In genomic region chr16:34072136-34072535, GRCm38 (mm10) we compare ENCODE assay signal across 23 mouse cellular contexts.
A peak's percentile ranks its signal among the peaks of the same experiment; 100 is the strongest.
DNase-seq lines count a peak whose midpoint lies in the region; ATAC-seq and TF ChIP-seq lines count a peak whose summit lies in the region.
"Had no signal": no experiment of that assay in that cellular context is flagged by ENCODE, and none has a peak within 500 bp of the region (broad histone marks: within the 10 kb centered on the region; RNA-seq: fewer than 3 reads in every experiment).

No protein-coding gene starts in this region.

- H3K9me3 ChIP-seq in heart, embryonic 12.5 days (replicated peaks): peaks cover 3% of the 10 kb centered on the region; the same call in 1 of the 2 replicates
- H3K9me3 ChIP-seq in megakaryocyte, embryonic 14.5 days: no peaks in the 10 kb centered on the region
- no peaks in the 10 kb centered on the region for H3K9me3 ChIP-seq in stomach, postnatal 0 days (ENCODE audit: control insufficient read depth, low read length)
- H3K9me3 ChIP-seq: hindbrain, embryonic 12.5 days had no signal

- peaks cover 30% of the 10 kb centered on the region for H3K4me1 ChIP-seq in heart, embryonic 12.5 days (replicated peaks)
- peaks cover 95% of the 10 kb centered on the region for H3K4me1 ChIP-seq in megakaryocyte, embryonic 14.5 days
- H3K4me1 ChIP-seq in stomach, postnatal 0 days (replicated peaks; ENCODE audit: control insufficient read depth, insufficient read depth): no peaks in the 10 kb centered on the region
- H3K4me1 ChIP-seq: forebrain, embryonic 12.5 days had no signal

- no peak for TF ChIP-seq CTCF in stomach, postnatal 0 days (IDR thresholded peaks at IDR 0.05; ENCODE audit: low read depth)

- H3K27me3 ChIP-seq in heart, embryonic 12.5 days (replicated peaks): no peaks in the 10 kb centered on the region
- H3K27me3 ChIP-seq in megakaryocyte, embryonic 14.5 days (replicated peaks): no peaks in the 10 kb centered on the region
- H3K27me3 ChIP-seq in stomach, postnatal 0 days (ENCODE audit: control insufficient read depth, insufficient read depth, low read length): no peaks in the 10 kb centered on the region
- H3K27me3 ChIP-seq: embryonic facial prominence, embryonic 12.5 days; forebrain, embryonic 12.5 days; hindbrain, embryonic 12.5 days had no signal

- H3K4me2 ChIP-seq in heart, embryonic 12.5 days: no peak overlapping the region
- H3K4me2 ChIP-seq in stomach, postnatal 0 days (replicated peaks; ENCODE audit: low read depth): no peak overlapping the region
- H3K4me2 ChIP-seq: embryonic facial prominence, embryonic 12.5 days; forebrain, embryonic 12.5 days; heart, embryonic 11.5 days; hindbrain, embryonic 12.5 days had no signal

- no peak overlapping the region for H3K4me3 ChIP-seq in heart, embryonic 12.5 days
- H3K4me3 ChIP-seq in megakaryocyte, embryonic 14.5 days (replicated peaks): peak overlapping the region; percentile 29
- H3K4me3 ChIP-seq in stomach, postnatal 0 days (ENCODE audit: low read depth, low read length): no peak overlapping the region
- H3K4me3 ChIP-seq: embryonic facial prominence, embryonic 12.5 days; forebrain, embryonic 12.5 days; hindbrain, embryonic 12.5 days had no signal

- H3K9ac ChIP-seq in heart, embryonic 12.5 days: no peak overlapping the region
- H3K9ac ChIP-seq in stomach, postnatal 0 days (ENCODE audit: low read length): no peak overlapping the region
- H3K9ac ChIP-seq: embryonic facial prominence, embryonic 12.5 days; forebrain, embryonic 12.5 days; hindbrain, embryonic 12.5 days had no signal

- intact Hi-C loops in heart, postnatal 10 days (cut with DNase I): no loop called here

- H3K36me3 ChIP-seq in heart, embryonic 12.5 days: peaks cover 6% of the 10 kb centered on the region; the same call in 1 of the 2 replicates
- H3K36me3 ChIP-seq in megakaryocyte, embryonic 14.5 days (replicated peaks; ENCODE audit: low read length): peaks cover 91% of the 10 kb centered on the region
- H3K36me3 ChIP-seq in stomach, postnatal 0 days (ENCODE audit: control insufficient read depth, insufficient read depth, low read length): no peaks in the 10 kb centered on the region
- H3K36me3 ChIP-seq: embryonic facial prominence, embryonic 12.5 days; forebrain, embryonic 12.5 days; G1E had no signal

- ATAC-seq in heart, embryonic 12.5 days (ENCODE audit: insufficient number of reproducible peaks, low FRiP score): no peak
- ATAC-seq in megakaryocyte, adult 5-6 weeks (ENCODE audit: poor library complexity, severe bottlenecking): no peak
- no peak for ATAC-seq in stomach, postnatal 0 days (ENCODE audit: low FRiP score, low TSS enrichment)
- ATAC-seq: CD4-positive, CD25-positive, alpha-beta regulatory T cell, adult 4 months; forebrain, embryonic 16.5 days; hindbrain, embryonic 16.5 days; inflammation-experienced regulatory T-cells, adult 6 months had no signal

- peak overlapping the region; percentile 25; the same call in 1 of the 2 replicates for H3K27ac ChIP-seq in heart, embryonic 12.5 days (ENCODE audit: poor library complexity, severe bottlenecking)
- peak overlapping the region; percentile 69; the same call in 1 of the 2 replicates for H3K27ac ChIP-seq in stomach, postnatal 0 days (replicated peaks)
- H3K27ac ChIP-seq: embryonic facial prominence, embryonic 12.5 days; forebrain, embryonic 12.5 days; hindbrain, embryonic 12.5 days had no signal

- peak; percentile 34 for DNase-seq in adrenal gland, postnatal 14 days
- DNase-seq in adrenal gland, adult 8-10 months: no peak
- no peak for DNase-seq in heart, postnatal 10 days
- no peak for DNase-seq in stomach, postnatal 0 days (ENCODE audit: low spot score)
- DNase-seq in urinary bladder, postnatal 36 days (ENCODE audit: low spot score in 2 of 2): no peak
- DNase-seq: adrenal gland, postnatal 36 days; B cell, adult 2 months; cerebellum, adult 2 months; gastrocnemius, postnatal 25 days; heart, adult 18-20 months; heart, postnatal 4 days had no signal

- no peak for TF ChIP-seq EP300 in stomach, postnatal 0 days (optimal IDR thresholded peaks at IDR 0.05)

- 65% methylated on average over 3 of the region's 3 CpGs for WGBS in heart, embryonic 12.5 days
- WGBS in stomach, postnatal 0 days: 65% methylated on average over 3 of the region's 3 CpGs
